Mouse (Mus musculus) testis, postnatal 14 days (tissue): ENCODE data around the gene Elmo3.

ENCODE experiments used
- DNase-seq: peaks from one replicate; pipeline ENCODE4 v3.0.0; 2021; ENCODE audit warnings: low spot score

Elmo3 gene

DNA sequence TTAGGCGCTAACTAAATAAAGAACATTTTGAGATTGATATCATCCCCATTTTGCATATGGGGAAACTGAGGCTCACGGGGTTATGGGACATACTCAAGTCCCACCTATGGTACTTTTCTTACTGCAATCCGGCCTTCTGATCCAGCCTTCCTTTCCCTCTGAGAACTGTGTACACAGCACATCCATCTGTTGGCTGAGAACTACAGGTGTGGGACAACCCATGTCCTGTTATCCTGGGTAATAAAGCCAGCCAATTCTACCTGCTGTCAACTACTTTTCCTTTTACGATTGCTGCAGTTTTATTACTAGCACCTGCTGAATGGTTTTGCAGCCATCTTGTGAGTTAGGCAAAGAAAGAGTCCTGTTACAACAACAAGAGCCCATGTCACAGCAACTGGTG is 49.1 kb downstream of the Elmo3 start:
- DNase-seq: no peak

DNA sequence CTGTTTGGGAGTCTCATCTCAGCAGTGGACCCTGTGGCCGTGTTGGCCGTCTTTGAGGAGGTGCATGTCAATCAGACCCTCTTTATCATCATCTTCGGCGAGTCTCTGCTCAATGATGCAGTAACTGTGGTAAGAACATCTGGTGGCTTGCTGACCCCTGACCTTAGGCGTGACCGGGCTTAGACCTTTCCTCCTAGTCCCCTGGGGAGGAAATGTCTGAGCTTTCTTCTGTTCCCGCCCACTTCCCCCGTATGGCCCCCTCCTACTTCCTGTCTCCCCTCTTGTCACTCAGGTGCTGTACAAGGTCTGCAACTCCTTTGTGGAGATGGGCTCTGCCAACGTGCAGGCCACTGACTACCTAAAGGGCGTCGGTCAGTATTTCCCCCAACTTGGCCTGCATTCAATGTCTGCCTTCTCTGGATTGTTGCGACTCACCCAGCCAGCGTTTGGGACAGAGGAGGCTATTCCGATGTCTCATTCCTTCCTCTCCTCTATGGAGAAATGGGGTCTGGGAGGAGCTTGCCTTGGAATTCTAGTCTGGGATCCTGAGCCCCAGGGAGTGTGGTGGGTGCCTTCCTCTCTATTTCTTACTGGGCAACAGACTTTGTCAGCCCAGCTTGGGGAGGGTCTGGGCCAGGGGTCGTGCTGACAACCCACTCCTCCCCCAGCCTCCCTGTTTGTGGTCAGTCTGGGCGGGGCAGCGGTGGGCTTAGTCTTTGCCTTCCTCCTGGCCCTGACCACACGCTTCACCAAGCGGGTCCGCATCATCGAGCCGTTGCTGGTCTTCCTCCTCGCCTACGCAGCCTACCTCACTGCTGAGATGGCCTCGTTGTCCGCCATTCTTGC is 50.0 kb downstream of the Elmo3 start:
- DNase-seq: no peak

DNA sequence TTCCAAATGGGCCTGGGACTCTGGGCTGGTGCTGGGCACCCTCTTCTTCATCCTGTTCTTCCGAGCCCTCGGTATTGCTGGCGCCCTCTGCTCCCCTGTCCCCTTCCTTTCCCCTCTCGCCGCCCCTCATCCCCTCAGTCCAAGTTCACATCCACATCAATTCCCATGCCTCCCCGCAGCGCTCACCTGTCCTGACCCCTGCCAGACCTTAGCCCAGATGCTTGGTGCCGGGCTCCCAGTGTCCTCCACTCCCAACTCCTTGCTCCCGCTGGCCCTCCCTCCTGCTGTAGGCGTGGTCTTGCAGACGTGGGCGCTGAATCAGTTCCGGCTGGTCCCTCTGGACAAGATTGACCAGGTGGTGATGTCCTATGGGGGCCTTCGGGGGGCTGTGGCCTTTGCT is 51.3 kb downstream of the Elmo3 start:
- DNase-seq: no peak

DNA sequence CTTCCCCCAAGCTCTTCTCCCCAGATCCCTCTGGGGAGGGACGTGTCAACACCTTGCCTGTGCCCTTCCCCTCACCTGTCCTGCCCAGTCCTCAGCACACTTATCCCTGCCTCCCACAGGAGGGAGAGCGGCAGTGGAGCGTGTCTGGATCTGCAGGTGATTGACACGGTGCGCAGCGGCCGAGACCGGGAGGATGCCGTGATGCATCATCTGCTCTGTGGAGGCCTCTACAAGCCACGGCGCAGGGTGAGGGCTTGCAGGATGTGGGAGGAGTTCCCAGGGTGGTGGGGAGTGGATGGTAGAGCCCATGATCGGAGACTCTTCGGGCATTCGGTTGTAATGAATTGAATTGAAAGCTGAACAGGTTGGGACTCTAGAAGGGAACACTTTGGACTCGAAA is 53.8 kb downstream of the Elmo3 start:
- no peak for DNase-seq

DNA sequence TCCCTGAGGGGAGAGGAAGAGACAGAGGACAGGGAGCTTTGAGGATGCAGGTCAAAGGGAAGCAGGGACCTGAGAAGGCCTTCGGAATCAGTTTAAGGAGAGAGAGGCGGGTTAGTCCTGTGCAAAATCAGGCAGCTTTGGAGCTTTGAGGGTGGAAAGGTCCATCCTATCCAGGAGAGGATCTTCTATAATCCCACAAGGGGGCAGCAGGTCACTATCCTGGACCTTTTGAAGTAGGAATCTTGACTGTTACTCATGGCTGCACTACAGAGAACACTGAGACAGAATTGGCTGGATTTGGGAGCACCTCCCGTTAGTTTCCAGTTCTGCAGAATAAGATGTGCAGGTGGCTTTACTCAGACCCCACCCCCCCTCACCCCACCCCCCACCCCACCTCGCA is 54.2 kb downstream of the Elmo3 start:
- DNase-seq: no peak
